Mouse (Mus musculus) hindbrain, embryonic 14.5 days (tissue): ENCODE data around the gene Hecw1. TPM values are rescaled to one million over a fixed set of nuclear protein-coding genes. Genes with fewer than 3 reads are reported as not detected.

ENCODE experiments used
- ATAC-seq: fragments of 200-750 bp; cut with Nextera tagmentation; 2 replicates; pipeline ENCODE4 v1.8.0; 2017; ENCODE audit warnings: moderate number of reproducible peaks, mild to moderate bottlenecking, moderate TSS enrichment, moderate library complexity; ENCODE audit not compliant: low FRiP score
- DNase-seq: peaks from one replicate; pipeline ENCODE4 v3.0.0-alpha.2; 2015; ENCODE audit warnings: low spot score
- H3K27ac ChIP-seq: fragments of 300-500 bp; sonication (generic); 2 replicates; pipeline ENCODE4 v1.5.1; 2014; ENCODE audit warnings: mild to moderate bottlenecking, moderate library complexity
- H3K27me3 ChIP-seq: fragments of 300-500 bp; sonication (generic); 2 replicates; pipeline ENCODE4 v1.6.1; 2014; ENCODE audit warnings: mild to moderate bottlenecking, low read length, mixed read lengths; ENCODE audit not compliant: control insufficient read depth, insufficient read depth
- H3K36me3 ChIP-seq: fragments of 300-500 bp; sonication (generic); replicated peaks from 2 replicates; pipeline ENCODE4 v1.6.1; 2014; ENCODE audit not compliant: control insufficient read depth, insufficient read depth
- H3K4me1 ChIP-seq: fragments of 300-500 bp; sonication (generic); replicated peaks from 2 replicates; pipeline ENCODE4 v1.6.1; 2014; ENCODE audit warnings: antibody characterized with exemption, low read length, mixed read lengths; ENCODE audit not compliant: control insufficient read depth, insufficient read depth
- H3K4me2 ChIP-seq: fragments of 300-500 bp; sonication (generic); replicated peaks from 2 replicates; pipeline ENCODE4 v1.6.1; 2014; ENCODE audit warnings: mild to moderate bottlenecking, moderate library complexity
- H3K4me3 ChIP-seq: fragments of 300-500 bp; sonication (generic); replicated peaks from 2 replicates; pipeline ENCODE4 v1.5.1; 2014; ENCODE audit warnings: mild to moderate bottlenecking, low read length
- H3K9ac ChIP-seq: fragments of 300-500 bp; sonication (generic); 2 replicates; pipeline ENCODE4 v1.6.1; 2014
- H3K9me3 ChIP-seq: fragments of 300-500 bp; sonication (generic); 2 replicates; pipeline ENCODE4 v1.6.1; 2016; ENCODE audit warnings: low read length; ENCODE audit not compliant: control insufficient read depth
- WGBS: fragments of 180-500 bp; shearing (Covaris S2); extraction: QIAGEN DNeasy Blood & Tissue Kit; methylation state at CpG from one replicate; pipeline ENCODE4 v1.1.7; 2014; 5-methylcytosine and 5-hydroxymethylcytosine counted together
- polyA plus RNA-seq: library from polyadenylated mRNA; unstranded; fragments of >200 nt; fragmentation: Nextera tagmentation; extraction: Ambion mirVana; gene quantifications from 2 replicates; pipeline ENCODE4 v1.2.1, GENCODE M21; 2014

The Hecw1 gene
- polyA plus RNA-seq, 1 experiment from 2014 or later = 42.6 TPM

DNA sequence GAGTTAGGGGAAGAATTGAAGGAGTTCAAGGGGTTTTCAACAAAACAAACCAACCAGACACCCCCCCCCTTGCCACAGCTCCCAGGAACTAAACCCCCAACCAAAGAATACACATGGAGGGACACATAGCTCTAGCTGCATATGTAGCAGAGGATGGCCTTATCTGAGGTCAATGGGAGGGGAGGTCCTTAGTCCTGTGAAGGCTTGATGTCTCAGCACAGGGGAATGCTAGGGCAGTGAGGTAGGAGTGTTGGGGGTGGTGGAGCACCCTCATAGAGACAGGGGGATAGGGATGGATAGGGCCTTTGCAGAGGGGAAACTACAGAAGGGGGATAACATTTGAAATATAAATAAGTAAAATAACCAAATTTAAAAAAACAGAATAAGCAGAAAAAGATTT is 9.1 kb downstream of the Hecw1 start:
- H3K4me3 ChIP-seq = no peak overlapping the region
- no peak overlapping the region for H3K4me2 ChIP-seq
- no peak overlapping the region for H3K9ac ChIP-seq
- ATAC-seq (no peak), DNase-seq (no peak)
- H3K27ac ChIP-seq = no peak overlapping the region
- no peaks in the 10 kb centered on the region for H3K27me3 ChIP-seq
- H3K9me3 ChIP-seq = no peaks in the 10 kb centered on the region
- H3K4me1 ChIP-seq = peaks cover 8% of the 10 kb centered on the region
- H3K36me3 ChIP-seq = no peaks in the 10 kb centered on the region

DNA sequence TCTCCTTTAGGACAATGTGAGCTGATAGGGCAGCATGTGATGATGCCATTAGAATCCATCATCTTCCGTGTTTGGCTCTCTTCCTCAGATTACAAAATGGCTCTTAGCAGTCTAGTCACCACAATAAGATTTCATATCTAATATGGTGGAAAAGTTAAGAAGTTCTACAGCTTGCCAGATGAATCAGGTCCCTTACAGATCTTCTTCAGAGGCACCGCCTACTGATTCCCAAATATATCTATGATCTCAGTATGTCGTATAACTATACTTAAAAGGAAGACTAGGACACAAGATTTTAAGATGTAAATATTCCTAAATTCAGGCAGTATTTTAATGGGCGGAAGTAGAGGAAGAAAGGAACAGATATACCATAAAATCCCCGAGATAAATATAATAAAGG is 16.3 kb downstream of the Hecw1 start:
- Histone ChIP-seq H3K36me3 (no peaks in the 10 kb centered on the region), H3K27ac (no peak overlapping the region), H3K4me1 (no peaks in the 10 kb centered on the region), H3K27me3 (no peaks in the 10 kb centered on the region), H3K4me3 (no peak overlapping the region), H3K9ac (no peak overlapping the region), H3K9me3 (no peaks in the 10 kb centered on the region), H3K4me2 (no peak overlapping the region)
- DNase-seq (no peak), ATAC-seq (no peak)
- 94% methylated on average over 5 of the region's 5 CpGs for WGBS

DNA sequence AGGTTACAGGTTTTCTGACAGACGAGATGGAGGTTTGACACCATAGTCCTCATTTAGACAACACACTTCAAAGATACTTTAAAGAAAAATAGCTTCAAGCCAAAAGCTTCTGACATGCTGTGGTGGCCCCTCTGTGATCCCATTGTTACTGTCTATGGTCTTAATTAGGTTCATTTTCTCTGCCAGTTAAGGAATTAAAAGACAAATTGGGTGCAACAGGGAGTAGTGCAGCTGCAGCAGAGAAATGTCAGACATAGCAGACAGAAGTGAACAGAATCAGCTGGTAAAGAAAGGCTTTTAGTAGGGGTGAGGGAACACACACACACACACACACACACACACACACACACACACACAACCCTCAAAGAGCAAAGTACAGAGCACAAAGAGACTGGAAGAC is 22.8 kb downstream of the Hecw1 start:
- no peaks in the 10 kb centered on the region for H3K36me3 ChIP-seq
- no peak overlapping the region for H3K9ac ChIP-seq
- WGBS = 26% methylated on average over 1 of the region's 1 CpGs
- H3K4me3 ChIP-seq = no peak overlapping the region
- H3K9me3 ChIP-seq = no peaks in the 10 kb centered on the region
- H3K4me2 ChIP-seq = no peak overlapping the region
- no peak for ATAC-seq
- H3K27ac ChIP-seq = no peak overlapping the region
- no peaks in the 10 kb centered on the region for H3K27me3 ChIP-seq
- no peaks in the 10 kb centered on the region for H3K4me1 ChIP-seq
- no peak for DNase-seq

DNA sequence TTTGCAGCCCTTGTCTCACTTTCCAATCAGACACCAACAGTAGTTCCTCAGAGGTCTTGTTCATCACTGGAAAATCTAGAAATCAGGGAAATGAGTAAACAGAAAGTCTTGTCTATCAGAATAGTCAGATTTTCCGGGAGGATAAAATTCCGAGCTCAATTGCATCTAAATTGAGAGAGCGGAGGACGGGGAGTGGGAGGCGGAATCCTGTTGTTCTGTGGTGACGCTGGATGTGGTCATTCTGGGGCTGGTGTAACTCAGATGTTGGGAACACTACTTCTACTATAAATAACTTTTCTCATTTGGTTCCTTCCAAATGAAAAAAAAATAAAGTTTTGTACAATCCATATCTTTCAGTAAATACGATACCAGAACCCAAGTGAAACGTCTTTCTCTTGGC is 24.2 kb downstream of the Hecw1 start:
- Histone ChIP-seq H3K4me1 (no peaks in the 10 kb centered on the region), H3K4me2 (no peak overlapping the region), H3K4me3 (no peak overlapping the region), H3K27ac (no peak overlapping the region), H3K36me3 (no peaks in the 10 kb centered on the region), H3K9me3 (no peaks in the 10 kb centered on the region), H3K27me3 (no peaks in the 10 kb centered on the region), H3K9ac (no peak overlapping the region)
- ATAC-seq (no peak), DNase-seq (no peak)
- 92% methylated on average over 8 of the region's 8 CpGs for WGBS

DNA sequence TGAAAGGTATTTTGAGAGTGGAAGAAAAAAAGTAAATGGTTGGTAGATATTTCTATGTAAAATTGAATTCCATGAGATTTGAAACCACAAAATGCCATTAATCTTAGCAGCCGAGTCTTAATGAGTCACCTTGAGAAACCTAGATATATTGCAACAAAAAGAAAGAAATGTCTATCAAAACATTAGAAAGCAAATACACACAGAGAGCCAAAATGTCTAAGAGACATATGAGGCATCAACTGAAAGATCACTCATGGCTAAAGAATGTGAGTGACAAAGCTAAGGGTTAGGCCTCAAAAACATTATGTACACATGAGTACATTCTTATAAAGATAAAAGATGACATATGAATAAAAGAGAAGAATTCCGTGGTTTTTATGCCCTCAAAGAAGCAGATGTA is 26.1 kb downstream of the Hecw1 start:
- no peak overlapping the region for H3K4me3 ChIP-seq
- no peaks in the 10 kb centered on the region for H3K36me3 ChIP-seq
- no peak overlapping the region for H3K4me2 ChIP-seq
- H3K4me1 ChIP-seq = no peaks in the 10 kb centered on the region
- no peaks in the 10 kb centered on the region for H3K9me3 ChIP-seq
- no peak overlapping the region for H3K9ac ChIP-seq
- no peak overlapping the region for H3K27ac ChIP-seq
- 66% methylated on average over 2 of the region's 2 CpGs for WGBS
- ATAC-seq (no peak), DNase-seq (no peak)
- H3K27me3 ChIP-seq = no peaks in the 10 kb centered on the region

DNA sequence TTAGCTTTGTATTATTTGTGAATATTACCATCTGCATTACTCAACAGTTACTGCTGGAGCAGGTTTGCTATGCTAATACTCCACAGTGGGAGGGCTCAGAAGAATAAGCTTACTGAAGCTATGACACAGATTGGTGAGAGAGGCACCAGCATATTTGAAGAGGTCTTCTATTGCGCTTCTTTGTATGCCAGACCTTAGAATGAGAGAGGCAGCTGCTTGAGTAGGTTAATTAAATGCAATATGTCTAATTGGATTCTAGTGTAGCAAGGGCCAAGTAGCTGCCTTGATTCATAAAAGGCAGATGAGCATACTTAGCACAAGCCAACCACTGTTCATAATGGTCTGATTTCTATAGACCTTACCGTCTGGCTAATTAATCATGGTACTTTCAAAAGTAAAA is 35.2 kb downstream of the Hecw1 start:
- DNase-seq (no peak), ATAC-seq (peak; percentile 48; the same call in 1 of the 2 replicates)
- no peak overlapping the region for H3K27ac ChIP-seq
- no peaks in the 10 kb centered on the region for H3K9me3 ChIP-seq
- H3K4me3 ChIP-seq = no peak overlapping the region
- 64% methylated on average over 2 of the region's 2 CpGs for WGBS
- no peak overlapping the region for H3K9ac ChIP-seq
- H3K4me2 ChIP-seq = no peak overlapping the region
- no peaks in the 10 kb centered on the region for H3K4me1 ChIP-seq
- no peaks in the 10 kb centered on the region for H3K36me3 ChIP-seq
- H3K27me3 ChIP-seq = no peaks in the 10 kb centered on the region

DNA sequence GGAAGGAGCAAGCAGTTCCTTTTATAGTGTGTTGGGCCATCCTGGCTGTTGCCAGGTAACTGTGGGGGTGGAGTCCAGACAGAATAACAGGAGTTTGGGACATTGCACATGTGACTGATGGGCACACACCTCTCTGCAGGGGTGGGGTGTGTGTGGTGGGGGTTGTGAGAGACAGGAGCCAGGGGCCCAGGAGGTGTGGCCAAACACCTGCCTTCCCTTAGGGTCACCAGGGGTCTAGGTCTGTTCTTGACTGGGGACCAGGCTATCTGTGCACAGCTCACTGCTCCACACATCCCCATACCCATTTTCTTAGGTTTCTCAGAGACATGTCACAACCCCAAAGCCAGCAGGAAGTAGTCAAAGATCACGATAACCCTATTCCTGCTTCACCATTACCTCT is 51.9 kb downstream of the Hecw1 start:
- DNase-seq (no peak), ATAC-seq (no peak)
- H3K9me3 ChIP-seq = no peaks in the 10 kb centered on the region
- H3K9ac ChIP-seq = no peak overlapping the region
- no peak overlapping the region for H3K4me3 ChIP-seq
- no peak overlapping the region for H3K27ac ChIP-seq
- no peak overlapping the region for H3K4me2 ChIP-seq
- H3K36me3 ChIP-seq = no peaks in the 10 kb centered on the region
- 81% methylated on average over 1 of the region's 1 CpGs for WGBS
- no peaks in the 10 kb centered on the region for H3K4me1 ChIP-seq
- no peaks in the 10 kb centered on the region for H3K27me3 ChIP-seq

DNA sequence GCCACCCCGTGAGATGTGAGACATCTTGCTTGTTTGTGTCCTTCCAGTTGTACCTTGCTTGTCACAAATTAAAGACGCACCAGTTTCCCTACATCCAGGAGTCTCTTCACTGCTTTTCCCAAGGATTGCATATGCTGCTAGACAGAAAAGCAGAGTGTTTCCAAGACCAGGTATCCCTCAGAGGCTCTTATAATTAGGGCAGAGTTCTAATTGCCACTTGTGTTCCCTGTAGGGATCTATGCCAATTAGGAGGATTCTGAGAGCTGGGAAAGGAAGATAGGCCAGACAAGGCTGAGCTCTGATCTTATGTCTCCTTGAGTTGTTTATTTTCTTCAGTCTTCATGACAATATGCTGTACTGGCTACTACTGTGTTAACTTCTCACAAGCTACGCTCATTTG is 55.5 kb downstream of the Hecw1 start:
- Histone ChIP-seq H3K4me3 (no peak overlapping the region), H3K36me3 (no peaks in the 10 kb centered on the region), H3K4me2 (no peak overlapping the region), H3K27me3 (no peaks in the 10 kb centered on the region), H3K9me3 (no peaks in the 10 kb centered on the region), H3K9ac (no peak overlapping the region), H3K27ac (0 out of 2 replicates have a peak overlapping the region, but pooled peaks have one; percentile 2), H3K4me1 (no peaks in the 10 kb centered on the region)
- DNase-seq (no peak), ATAC-seq (peak; percentile 34; the same call in 1 of the 2 replicates)
- WGBS = 71% methylated on average over 3 of the region's 3 CpGs

DNA sequence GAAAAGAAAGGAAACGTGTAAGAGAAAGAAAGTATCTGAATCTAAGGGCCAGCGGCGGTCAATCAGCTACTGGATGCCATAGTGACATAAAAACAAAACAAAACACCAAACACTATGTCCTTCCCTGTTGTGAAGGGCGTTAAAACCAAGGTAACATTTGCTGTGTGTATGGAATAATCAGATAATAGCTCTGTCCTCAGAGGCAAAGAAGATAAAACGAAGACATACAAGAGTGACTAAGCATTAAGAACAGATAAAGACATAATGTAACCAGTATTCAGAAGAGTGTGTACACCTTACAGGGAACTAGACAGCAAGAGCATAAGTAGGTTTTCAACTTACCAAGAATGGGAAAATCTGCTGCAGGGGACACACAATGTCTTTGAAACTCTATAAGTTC is 62.0 kb downstream of the Hecw1 start:
- H3K27me3 ChIP-seq = no peaks in the 10 kb centered on the region
- H3K9me3 ChIP-seq = no peaks in the 10 kb centered on the region
- no peaks in the 10 kb centered on the region for H3K4me1 ChIP-seq
- no peak overlapping the region for H3K27ac ChIP-seq
- H3K36me3 ChIP-seq = no peaks in the 10 kb centered on the region
- ATAC-seq (no peak), DNase-seq (no peak)
- H3K4me3 ChIP-seq = no peak overlapping the region
- no peak overlapping the region for H3K4me2 ChIP-seq
- no peak overlapping the region for H3K9ac ChIP-seq
- 77% methylated on average over 5 of the region's 5 CpGs for WGBS

DNA sequence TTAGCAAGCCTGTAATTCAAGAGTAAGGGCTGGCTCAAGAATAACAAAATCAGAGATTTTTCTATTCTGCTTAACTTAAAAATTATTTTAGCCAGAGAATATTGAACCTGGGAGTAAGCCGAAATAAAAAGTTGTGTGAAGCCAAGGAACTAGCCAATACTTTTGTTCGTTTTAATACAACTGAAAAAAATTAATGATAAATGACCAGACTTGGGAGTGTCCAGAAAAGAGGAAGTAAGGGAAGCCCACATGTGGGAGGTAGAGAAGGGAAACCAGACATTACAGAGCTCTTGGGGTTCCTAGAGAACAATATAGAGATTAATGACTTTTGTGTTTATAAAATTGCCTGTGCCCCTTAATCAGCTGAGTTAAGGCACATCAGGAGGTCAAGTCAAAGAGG is 66.0 kb downstream of the Hecw1 start:
- Histone ChIP-seq H3K4me2 (no peak overlapping the region), H3K27me3 (no peaks in the 10 kb centered on the region), H3K27ac (no peak overlapping the region), H3K36me3 (no peaks in the 10 kb centered on the region; the same call in 1 of the 2 replicates), H3K4me1 (no peaks in the 10 kb centered on the region), H3K4me3 (no peak overlapping the region), H3K9me3 (no peaks in the 10 kb centered on the region), H3K9ac (no peak overlapping the region)
- ATAC-seq (no peak), DNase-seq (no peak)
- 94% methylated on average over 2 of the region's 2 CpGs for WGBS
